Mouse (Mus musculus) thymus, postnatal 25 days (tissue): ENCODE results near the gene 1700020A23Rik.

Experiments
- DNase-seq: peaks from one replicate; pipeline ENCODE4 v3.0.0; 2022

Gene 1700020A23Rik

GRCm38 (mm10) chr2:130452266-130452665 lies 47.2 kb downstream of the 1700020A23Rik start:
- no peak for DNase-seq

- no peak for DNase-seq
Observed at GRCm38 (mm10) chr2:130453421-130453820, 48.4 kb downstream of the 1700020A23Rik start.

- no peak for DNase-seq
Observed at GRCm38 (mm10) chr2:130454748-130455370, 49.8 kb downstream of the 1700020A23Rik start.
